Mouse (Mus musculus) heart, embryonic 11.5 days (tissue): ENCODE measurements around the gene Mroh3. TPM values are rescaled to one million over a fixed set of nuclear protein-coding genes. Genes with fewer than 3 reads are reported as not detected.

Experiments used
- ATAC-seq: fragments of 200-750 bp; cut with Nextera tagmentation; replicated peaks from 2 replicates; pipeline ENCODE4 v1.8.0; 2017; ENCODE audit warnings: moderate library complexity; ENCODE audit not compliant: insufficient number of reproducible peaks, low FRiP score, low TSS enrichment
- H3K27ac ChIP-seq: fragments of 300-500 bp; sonication (generic); 2 replicates; pipeline ENCODE4 v1.5.1; 2014; ENCODE audit warnings: mild to moderate bottlenecking, low read depth, low read length
- H3K27me3 ChIP-seq: fragments of 300-500 bp; sonication (generic); 2 replicates; pipeline ENCODE4 v1.6.1; 2014; ENCODE audit warnings: mild to moderate bottlenecking, low read length, mixed read lengths; ENCODE audit not compliant: control insufficient read depth, insufficient read depth
- H3K36me3 ChIP-seq: fragments of 300-500 bp; sonication (generic); 2 replicates; pipeline ENCODE4 v1.6.1; 2014; ENCODE audit warnings: mild to moderate bottlenecking, low read length, moderate library complexity, mixed read lengths; ENCODE audit not compliant: control insufficient read depth, insufficient read depth
- H3K4me1 ChIP-seq: fragments of 300-500 bp; sonication (generic); 2 replicates; pipeline ENCODE4 v1.6.1; 2014; ENCODE audit warnings: low read length; ENCODE audit not compliant: control insufficient read depth, insufficient read depth
- H3K4me2 ChIP-seq: fragments of 300-500 bp; sonication (generic); 2 replicates; pipeline ENCODE4 v1.6.1; 2014; ENCODE audit warnings: mild to moderate bottlenecking, moderate library complexity
- H3K4me3 ChIP-seq: fragments of 300-500 bp; sonication (generic); 2 replicates; pipeline ENCODE4 v1.5.1; 2014; ENCODE audit warnings: low read depth, low read length
- H3K9ac ChIP-seq: fragments of 300-500 bp; sonication (generic); 2 replicates; pipeline ENCODE4 v1.6.1; 2014; ENCODE audit warnings: mild to moderate bottlenecking, low read depth, low read length, moderate library complexity
- H3K9me3 ChIP-seq: fragments of 300-500 bp; sonication (generic); replicated peaks from 2 replicates; pipeline ENCODE4 v1.6.1; 2016; ENCODE audit warnings: low read length; ENCODE audit not compliant: control insufficient read depth
- WGBS: fragments of 180-500 bp; shearing (Covaris S2); extraction: QIAGEN DNeasy Blood & Tissue Kit; methylation state at CpG from one replicate; pipeline ENCODE4 v1.1.7; 2014; ENCODE audit not compliant: insufficient replicate concordance; 5-methylcytosine and 5-hydroxymethylcytosine counted together
- polyA plus RNA-seq: library from polyadenylated mRNA; unstranded; fragments of >200 nt; fragmentation: Nextera tagmentation; extraction: Ambion mirVana; gene quantifications from 2 replicates; pipeline ENCODE4 v1.2.1, GENCODE M21; 2014

Mroh3 gene
- polyA plus RNA-seq, 1 experiment from 2014 or later = not detected

GRCm38 (mm10) chr1:136134547-136134946 lies 78.1 kb downstream of the Mroh3 start:
- no peak for ATAC-seq
- peak overlapping the region; percentile 46; the same call in 1 of the 2 replicates for H3K9ac ChIP-seq
- H3K9me3 ChIP-seq = no peaks in the 10 kb centered on the region
- peak overlapping the region; percentile 38 for H3K4me2 ChIP-seq
- WGBS = 37% methylated on average over 2 of the region's 2 CpGs
- no peaks in the 10 kb centered on the region for H3K36me3 ChIP-seq
- no peak overlapping the region for H3K4me3 ChIP-seq
- H3K27me3 ChIP-seq = no peaks in the 10 kb centered on the region
- peaks cover 92% of the 10 kb centered on the region for H3K4me1 ChIP-seq
- peak overlapping the region; percentile 70 for H3K27ac ChIP-seq

- Histone ChIP-seq H3K27ac (peak overlapping the region; percentile 59; the same call in 1 of the 2 replicates), H3K9ac (peak overlapping the region; percentile 31; the same call in 1 of the 2 replicates), H3K4me2 (peak overlapping the region; percentile 38), H3K36me3 (no peaks in the 10 kb centered on the region), H3K4me3 (0 out of 2 replicates have a peak overlapping the region, but pooled peaks have one; percentile 12), H3K9me3 (no peaks in the 10 kb centered on the region), H3K27me3 (no peaks in the 10 kb centered on the region), H3K4me1 (peaks cover 92% of the 10 kb centered on the region)
- 41% methylated on average over 13 of the region's 13 CpGs for WGBS
- ATAC-seq = no peak
Measured at GRCm38 (mm10) chr1:136133570-136134240, 78.9 kb downstream of the Mroh3 start.

GRCm38 (mm10) chr1:136132386-136133201 lies 80.0 kb downstream of the Mroh3 start:
- H3K4me1 ChIP-seq = peaks cover 90% of the 10 kb centered on the region
- no peak overlapping the region for H3K27ac ChIP-seq
- H3K9me3 ChIP-seq = no peaks in the 10 kb centered on the region
- H3K9ac ChIP-seq = peak overlapping the region; percentile 80
- no peak for ATAC-seq
- 32% methylated on average over 10 of the region's 10 CpGs for WGBS
- peak overlapping the region; percentile 83 for H3K4me3 ChIP-seq
- H3K4me2 ChIP-seq = peak overlapping the region; percentile 99
- no peaks in the 10 kb centered on the region for H3K36me3 ChIP-seq
- no peaks in the 10 kb centered on the region for H3K27me3 ChIP-seq

Other genes with a start within 250 kb of the Mroh3 start
- 0.04 TPM in 1 of 2 replicates, not detected in the other for gene Igfn1, start 206.5 kb downstream of the Mroh3 start, polyA plus RNA-seq
- gene Tmem9, start 204.7 kb downstream of the Mroh3 start, polyA plus RNA-seq = 65.0 and 106 TPM in 2 replicates
- 0.44 TPM in 1 of 2 replicates, not detected in the other for gene Ascl5, start 162.0 kb downstream of the Mroh3 start, polyA plus RNA-seq
- gene Cacna1s, start 160.1 kb downstream of the Mroh3 start, polyA plus RNA-seq = 0.69 and 0.79 TPM in 2 replicates
- 3.9 TPM in 2 replicates for gene Kif21b, start 81.4 kb downstream of the Mroh3 start, polyA plus RNA-seq
- gene Inava, start 21.4 kb upstream of the Mroh3 start, polyA plus RNA-seq = 2.0 and 2.1 TPM in 2 replicates
- not detected in 2 replicates for gene Gpr25, start 48.0 kb upstream of the Mroh3 start, polyA plus RNA-seq
- 11.3 and 12.4 TPM in 2 replicates for gene Camsap2, start 133.3 kb upstream of the Mroh3 start, polyA plus RNA-seq
- gene Ddx59, start 202.4 kb upstream of the Mroh3 start, polyA plus RNA-seq = 12.6 and 14.0 TPM in 2 replicates